11 mouse cellular contexts compared by ENCODE assay signal in the genomic region with DNA sequence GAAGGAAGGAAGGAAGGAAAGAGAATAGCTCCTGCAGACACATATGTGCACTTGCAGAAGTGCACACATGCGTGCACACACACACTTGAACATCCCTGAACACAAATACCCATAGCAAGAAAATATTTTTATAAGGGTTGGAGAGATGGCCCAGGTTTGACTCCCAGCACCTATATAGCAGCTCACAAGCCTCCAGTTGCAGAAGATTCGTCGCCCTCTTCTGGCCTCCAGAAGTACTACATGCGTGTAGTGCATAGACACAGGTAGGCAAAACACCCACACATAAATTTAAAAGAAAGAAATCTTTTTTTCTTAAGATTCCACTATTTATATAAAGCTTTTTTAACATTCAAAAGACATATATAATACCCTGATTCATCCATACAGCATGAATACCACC.
DNase-seq lines count a peak whose midpoint lies in the region; ATAC-seq lines count a peak whose summit lies in the region.
"Had no signal": no experiment of that assay in that cellular context is flagged by ENCODE, and none has a peak within 500 bp of the region (broad histone marks: within the 10 kb centered on the region; RNA-seq: fewer than 3 reads in every experiment).

No protein-coding gene starts in this region.

- H3K9me3 ChIP-seq in kidney, embryonic 14.5 days (ENCODE audit: control insufficient read depth, low read length) = no peaks in the 10 kb centered on the region
- H3K9me3 ChIP-seq in midbrain, embryonic 10.5 days (replicated peaks) = no peaks in the 10 kb centered on the region
- H3K9me3 ChIP-seq: neural tube, embryonic 15.5 days had no signal

- no peak overlapping the region for H3K27ac ChIP-seq in kidney, embryonic 14.5 days (ENCODE audit: low read depth, low read length)
- no peak overlapping the region for H3K27ac ChIP-seq in midbrain, embryonic 10.5 days (replicated peaks)
- H3K27ac ChIP-seq: neural tube, embryonic 15.5 days had no signal

- H3K9ac ChIP-seq in kidney, embryonic 14.5 days (ENCODE audit: low read depth, low read length) = no peak overlapping the region
- H3K9ac ChIP-seq: neural tube, embryonic 15.5 days had no signal

- H3K27me3 ChIP-seq in kidney, embryonic 14.5 days (ENCODE audit: control insufficient read depth, insufficient read depth, low read length) = no peaks in the 10 kb centered on the region
- H3K27me3 ChIP-seq in midbrain, embryonic 10.5 days (ENCODE audit: low read depth, poor library complexity, severe bottlenecking) = peaks cover 5% of the 10 kb centered on the region; the same call in 1 of the 2 replicates
- H3K27me3 ChIP-seq: neural tube, embryonic 15.5 days had no signal

- H3K4me3 ChIP-seq in kidney, embryonic 14.5 days (ENCODE audit: low read length) = no peak overlapping the region
- H3K4me3 ChIP-seq in midbrain, embryonic 10.5 days = no peak overlapping the region
- H3K4me3 ChIP-seq: neural tube, embryonic 15.5 days had no signal

- 46% methylated on average over 4 of the region's 4 CpGs for WGBS in kidney, embryonic 14.5 days
- WGBS in midbrain, embryonic 10.5 days = 44% methylated on average over 4 of the region's 4 CpGs

- H3K36me3 ChIP-seq in kidney, embryonic 14.5 days (ENCODE audit: control insufficient read depth, insufficient read depth, low read length) = no peaks in the 10 kb centered on the region
- no peaks in the 10 kb centered on the region for H3K36me3 ChIP-seq in midbrain, embryonic 10.5 days
- H3K36me3 ChIP-seq: neural tube, embryonic 15.5 days had no signal

- peak; percentile 25 for DNase-seq in adrenal gland, postnatal 14 days
- no peak for DNase-seq in adrenal gland, adult 2 months
- DNase-seq in kidney, adult 9 months = peak; percentile 27
- DNase-seq in retina, postnatal 1 day = peak; percentile 22
- DNase-seq in retina, embryonic 14.5 days (ENCODE audit: low spot score) = no peak
- peak; percentile 51 for DNase-seq in testis, postnatal 10 days (ENCODE audit: low spot score)
- DNase-seq in midbrain, embryonic 10.5 days (ENCODE audit: low spot score) = no peak
- DNase-seq: gastrocnemius, postnatal 10 days had no signal

- no peaks in the 10 kb centered on the region for H3K4me1 ChIP-seq in kidney, embryonic 14.5 days (ENCODE audit: control insufficient read depth, insufficient read depth, low read length)
- peaks cover 9% of the 10 kb centered on the region for H3K4me1 ChIP-seq in midbrain, embryonic 10.5 days
- H3K4me1 ChIP-seq: neural tube, embryonic 15.5 days had no signal

- H3K4me2 ChIP-seq in kidney, embryonic 14.5 days (replicated peaks; ENCODE audit: low read depth, low read length) = no peak overlapping the region
- H3K4me2 ChIP-seq: neural tube, embryonic 15.5 days had no signal

- no peak for ATAC-seq in kidney, embryonic 14.5 days (ENCODE audit: low FRiP score, low TSS enrichment)
- ATAC-seq: activated CD4-positive, CD25-positive, alpha-beta regulatory T cell, adult 4 months had no signal

Comparison
In these comparisons a context has a peak if more than half of its experiments do, and no peak if none do; other contexts are left out.
1. DNase-seq: peak in adrenal gland, postnatal 14 days (single experiment), kidney, adult 9 months (single experiment), retina, postnatal 1 day (single experiment) and testis, postnatal 10 days (single experiment); none in adrenal gland, adult 2 months (single experiment), retina, embryonic 14.5 days (single experiment) and midbrain, embryonic 10.5 days (single experiment).